Mouse (Mus musculus): Measurements from ENCODE around the gene Atg4c. TPM values are rescaled to one million over a fixed set of nuclear protein-coding genes. Genes with fewer than 3 reads are reported as not detected.

Atg4c gene
- polyA plus RNA-seq, 1 experiment from 2014 or later: 19.0 TPM

DNA sequence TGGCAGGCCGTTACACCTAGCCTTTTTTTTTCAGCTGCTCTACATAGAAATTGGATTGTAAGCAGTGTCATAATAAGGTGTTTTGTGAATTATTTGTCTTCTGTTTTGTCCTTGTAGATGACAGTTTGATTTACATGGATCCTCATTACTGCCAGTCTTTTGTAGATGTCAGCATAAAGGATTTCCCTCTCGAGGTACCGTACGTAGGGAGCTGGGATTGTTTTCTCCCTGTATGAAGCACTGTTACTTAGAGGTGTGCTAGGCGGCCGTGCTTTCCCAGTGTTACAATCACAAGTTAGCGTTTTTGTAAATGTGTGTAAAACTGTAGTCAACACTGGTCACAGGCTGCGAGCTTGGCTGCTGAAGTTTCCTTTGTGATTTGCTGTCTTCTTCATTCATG lies 35.6 kb downstream of the Atg4c start:
- no peaks in the 10 kb centered on the region for H3K4me1 ChIP-seq
- H3K36me3 ChIP-seq: peaks cover 16% of the 10 kb centered on the region; the same call in 1 of the 2 replicates
- no peaks in the 10 kb centered on the region for H3K9me3 ChIP-seq
- no peak overlapping the region for H3K9ac ChIP-seq
- H3K4me3 ChIP-seq: no peak overlapping the region
- ATAC-seq (ENCODE audit: low FRiP score, low read depth): no peak
- WGBS: 85% methylated on average over 8 of the region's 8 CpGs
- no peak overlapping the region for H3K27ac ChIP-seq
- H3K4me2 ChIP-seq (replicated peaks): no peak overlapping the region
- no peaks in the 10 kb centered on the region for H3K27me3 ChIP-seq (replicated peaks)

DNA sequence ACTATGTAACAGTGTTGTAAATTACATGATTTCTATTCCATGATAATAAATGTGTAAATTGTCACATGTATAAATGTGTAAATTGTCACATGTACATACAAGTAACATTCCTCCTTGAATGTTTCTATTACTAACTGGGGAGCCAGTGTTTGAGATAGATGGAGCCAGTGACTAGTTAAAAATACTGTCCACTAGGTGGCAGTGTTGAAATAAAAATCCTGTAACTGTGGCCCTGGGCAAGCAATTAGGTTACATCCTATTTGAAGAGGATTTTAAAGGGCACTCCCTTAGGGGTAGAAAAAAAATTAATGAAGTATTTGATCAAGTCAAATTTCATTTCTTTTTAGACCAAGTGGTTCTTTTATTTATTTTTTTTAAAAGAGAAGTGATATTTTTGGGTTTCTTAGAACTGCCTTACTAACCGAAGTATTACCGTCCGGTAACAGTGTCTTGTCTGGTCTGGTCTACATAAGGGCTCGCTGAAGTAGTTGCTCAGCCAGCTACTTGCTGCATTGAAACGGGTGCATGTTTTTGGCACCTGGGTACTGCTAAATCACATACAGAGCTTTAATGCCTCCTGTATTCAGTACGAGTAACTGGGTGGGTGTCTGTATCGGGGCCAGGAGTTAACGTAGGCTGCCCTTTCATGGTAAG lies 41.6 kb downstream of the Atg4c start:
- no peak overlapping the region for H3K9ac ChIP-seq
- ATAC-seq (ENCODE audit: low FRiP score, low read depth): peak; percentile 72; the same call in 1 of the 2 replicates
- no peak overlapping the region for H3K4me3 ChIP-seq
- H3K4me1 ChIP-seq: no peaks in the 10 kb centered on the region
- WGBS: 90% methylated on average over 8 of the region's 8 CpGs
- 0 out of 2 replicates have a peak, but pooled peaks cover 7% of the 10 kb centered on the region for H3K9me3 ChIP-seq
- no peak overlapping the region for H3K27ac ChIP-seq
- peaks cover 12% of the 10 kb centered on the region for H3K36me3 ChIP-seq
- no peak overlapping the region for H3K4me2 ChIP-seq (replicated peaks)
- H3K27me3 ChIP-seq (replicated peaks): no peaks in the 10 kb centered on the region

DNA sequence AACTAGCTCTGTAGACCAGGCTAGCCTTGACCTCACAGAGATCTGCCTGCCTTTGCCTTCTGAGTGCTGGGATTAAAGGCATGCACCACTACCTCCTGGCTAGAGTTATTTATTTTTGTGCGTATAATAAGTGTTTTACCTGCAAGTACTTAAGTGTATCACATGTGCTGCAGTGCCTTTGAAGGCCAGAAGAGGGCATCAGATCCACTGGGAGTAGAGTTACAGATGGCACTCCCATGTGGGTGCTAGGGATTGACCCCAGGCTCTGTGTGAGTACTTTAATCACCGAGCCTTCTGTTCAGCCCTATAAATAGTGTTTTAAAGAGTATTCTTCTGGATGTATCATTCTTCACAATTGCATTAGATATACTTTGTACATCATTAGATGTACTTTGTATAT lies 44.6 kb downstream of the Atg4c start:
- H3K36me3 ChIP-seq: peaks cover 12% of the 10 kb centered on the region
- WGBS: 91% methylated on average over 2 of the region's 2 CpGs
- no peaks in the 10 kb centered on the region for H3K4me1 ChIP-seq
- H3K4me2 ChIP-seq (replicated peaks): no peak overlapping the region
- H3K27ac ChIP-seq: no peak overlapping the region
- no peaks in the 10 kb centered on the region for H3K27me3 ChIP-seq (replicated peaks)
- no peak for ATAC-seq (ENCODE audit: low FRiP score, low read depth)
- H3K9ac ChIP-seq: no peak overlapping the region
- H3K4me3 ChIP-seq: no peak overlapping the region
- 0 out of 2 replicates have a peak, but pooled peaks cover 7% of the 10 kb centered on the region for H3K9me3 ChIP-seq

DNA sequence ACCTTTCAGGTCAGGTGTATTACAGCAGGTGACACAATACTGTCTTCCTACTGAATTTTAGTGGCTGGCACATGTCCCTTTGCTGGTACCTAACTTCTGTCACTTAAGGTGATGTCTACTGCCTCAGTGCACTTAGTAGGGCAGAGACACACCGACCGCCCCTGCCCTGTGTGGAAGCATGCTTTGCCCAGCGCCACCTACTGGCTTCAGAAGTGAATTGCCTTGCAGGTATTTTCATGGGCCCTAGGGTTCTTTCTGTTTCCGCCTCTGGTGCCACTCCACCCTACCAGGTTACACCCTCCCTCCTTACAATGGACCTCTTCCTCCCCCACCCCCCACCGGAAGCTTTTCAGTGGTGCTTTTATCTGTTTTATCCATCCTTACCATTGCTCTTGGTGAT lies 47.9 kb downstream of the Atg4c start:
- peaks cover 9% of the 10 kb centered on the region for H3K36me3 ChIP-seq
- no peaks in the 10 kb centered on the region for H3K27me3 ChIP-seq (replicated peaks)
- H3K4me3 ChIP-seq: no peak overlapping the region
- H3K9me3 ChIP-seq: 0 out of 2 replicates have a peak, but pooled peaks cover 7% of the 10 kb centered on the region
- WGBS: 53% methylated on average over 5 of the region's 5 CpGs
- no peaks in the 10 kb centered on the region for H3K4me1 ChIP-seq
- H3K9ac ChIP-seq: no peak overlapping the region
- H3K4me2 ChIP-seq (replicated peaks): no peak overlapping the region
- H3K27ac ChIP-seq: no peak overlapping the region
- ATAC-seq (ENCODE audit: low FRiP score, low read depth): no peak

DNA sequence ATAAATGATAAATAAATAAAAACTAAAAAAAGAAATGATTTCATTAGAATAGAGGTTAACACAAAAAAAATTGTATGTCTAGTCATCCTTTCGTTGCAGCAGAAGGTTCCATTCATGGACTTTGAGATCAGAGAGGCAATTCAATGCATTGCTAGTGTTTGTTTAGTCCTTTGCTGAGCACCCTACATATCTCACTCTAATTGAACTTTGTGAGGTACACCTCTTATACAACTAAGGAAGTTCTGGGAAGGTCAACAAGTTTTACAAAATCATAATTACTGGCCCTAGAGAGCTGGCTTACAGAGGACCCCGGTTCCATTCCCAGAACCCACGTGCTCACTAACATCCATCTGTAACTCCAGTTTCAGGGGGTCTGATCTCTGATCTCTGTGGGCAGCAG lies 55.6 kb downstream of the Atg4c start:
- H3K27me3 ChIP-seq (replicated peaks): no peaks in the 10 kb centered on the region
- H3K36me3 ChIP-seq: no peaks in the 10 kb centered on the region; the same call in 1 of the 2 replicates
- H3K4me3 ChIP-seq: no peak overlapping the region
- 98% methylated on average over 3 of the region's 3 CpGs for WGBS
- H3K9me3 ChIP-seq: no peaks in the 10 kb centered on the region
- no peak overlapping the region for H3K27ac ChIP-seq
- ATAC-seq (ENCODE audit: low FRiP score, low read depth): no peak
- H3K4me2 ChIP-seq (replicated peaks): no peak overlapping the region
- no peak overlapping the region for H3K9ac ChIP-seq
- no peaks in the 10 kb centered on the region for H3K4me1 ChIP-seq

DNA sequence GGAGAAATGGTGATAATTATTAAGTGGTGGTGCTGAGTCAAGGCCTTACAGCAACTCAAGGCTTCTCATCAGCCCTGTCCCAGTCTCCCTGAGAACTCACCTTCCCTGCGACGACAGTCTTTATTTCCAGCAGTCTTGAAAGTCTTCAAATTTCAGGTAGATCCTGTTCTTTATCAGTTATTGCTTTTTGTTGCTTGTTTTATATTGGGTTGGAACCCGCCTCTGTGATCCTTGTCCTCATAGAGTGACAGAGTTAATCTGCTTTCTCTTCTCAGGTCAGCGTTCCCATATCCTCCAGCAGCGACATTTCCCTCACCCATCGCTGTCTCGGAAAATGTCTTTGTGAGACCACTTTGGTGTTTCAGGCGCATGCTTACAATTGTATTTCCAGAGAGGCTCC lies 56.1 kb downstream of the Atg4c start:
- H3K4me3 ChIP-seq: no peak overlapping the region
- H3K27ac ChIP-seq: no peak overlapping the region
- H3K9ac ChIP-seq: no peak overlapping the region
- no peak for ATAC-seq (ENCODE audit: low FRiP score, low read depth)
- peaks cover 3% of the 10 kb centered on the region; the same call in 1 of the 2 replicates for H3K36me3 ChIP-seq
- no peak overlapping the region for H3K4me2 ChIP-seq (replicated peaks)
- 96% methylated on average over 8 of the region's 8 CpGs for WGBS
- no peaks in the 10 kb centered on the region for H3K4me1 ChIP-seq
- no peaks in the 10 kb centered on the region for H3K27me3 ChIP-seq (replicated peaks)
- H3K9me3 ChIP-seq: no peaks in the 10 kb centered on the region

DNA sequence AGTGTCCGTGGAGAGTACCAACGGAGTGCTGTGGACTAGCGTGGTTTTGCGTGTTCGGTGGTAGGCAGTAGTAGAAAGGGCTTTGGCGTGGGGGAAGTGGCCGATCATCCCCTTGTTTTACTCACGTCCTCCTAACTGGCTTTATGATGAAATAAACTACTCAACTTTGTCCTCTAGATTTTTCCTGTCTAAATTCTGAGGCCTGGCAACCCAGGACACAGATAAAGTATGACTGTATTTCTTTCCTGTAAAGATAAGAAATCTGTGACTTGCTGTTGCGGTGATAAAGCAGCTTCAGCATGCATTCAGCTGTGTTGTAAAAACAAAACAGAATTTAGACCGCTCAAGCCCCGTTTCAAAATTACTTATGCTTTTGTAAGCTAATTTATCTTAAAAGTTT lies 59.2 kb downstream of the Atg4c start:
- Histone ChIP-seq H3K27ac (no peak overlapping the region), H3K9ac (no peak overlapping the region), H3K36me3 (peaks cover 3% of the 10 kb centered on the region; the same call in 1 of the 2 replicates), H3K4me3 (no peak overlapping the region), H3K4me1 (no peaks in the 10 kb centered on the region), H3K4me2 (replicated peaks) (no peak overlapping the region), H3K27me3 (replicated peaks) (no peaks in the 10 kb centered on the region), H3K9me3 (no peaks in the 10 kb centered on the region)
- ATAC-seq (ENCODE audit: low FRiP score, low read depth): no peak
- WGBS: 96% methylated on average over 11 of the region's 11 CpGs

DNA sequence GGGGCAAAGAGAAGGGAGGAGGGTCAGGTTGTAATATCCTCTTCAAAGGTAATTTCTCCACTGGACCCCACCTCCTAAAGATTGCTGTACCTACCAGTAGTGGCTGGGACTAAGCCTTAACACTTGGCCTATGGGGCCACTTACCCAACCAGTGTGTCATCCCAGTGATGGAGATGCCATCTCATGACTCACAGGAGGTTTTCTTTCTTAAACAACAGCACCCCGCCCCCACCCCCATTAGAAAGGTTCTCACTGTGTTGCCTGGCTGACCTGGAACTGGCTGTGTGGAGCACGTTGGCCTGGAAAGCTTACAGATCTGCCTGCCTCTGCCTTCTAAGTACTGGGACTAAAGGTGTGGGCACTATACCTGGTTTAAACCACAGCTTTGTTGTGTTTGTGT lies 69.5 kb downstream of the Atg4c start:
- no peak overlapping the region for H3K4me2 ChIP-seq (replicated peaks)
- H3K9me3 ChIP-seq: no peaks in the 10 kb centered on the region
- ATAC-seq (ENCODE audit: low FRiP score, low read depth): no peak
- H3K36me3 ChIP-seq: no peaks in the 10 kb centered on the region
- 94% methylated on average over 2 of the region's 2 CpGs for WGBS
- H3K27me3 ChIP-seq (replicated peaks): no peaks in the 10 kb centered on the region
- H3K9ac ChIP-seq: no peak overlapping the region
- no peak overlapping the region for H3K4me3 ChIP-seq
- no peak overlapping the region for H3K27ac ChIP-seq
- no peaks in the 10 kb centered on the region for H3K4me1 ChIP-seq

DNA sequence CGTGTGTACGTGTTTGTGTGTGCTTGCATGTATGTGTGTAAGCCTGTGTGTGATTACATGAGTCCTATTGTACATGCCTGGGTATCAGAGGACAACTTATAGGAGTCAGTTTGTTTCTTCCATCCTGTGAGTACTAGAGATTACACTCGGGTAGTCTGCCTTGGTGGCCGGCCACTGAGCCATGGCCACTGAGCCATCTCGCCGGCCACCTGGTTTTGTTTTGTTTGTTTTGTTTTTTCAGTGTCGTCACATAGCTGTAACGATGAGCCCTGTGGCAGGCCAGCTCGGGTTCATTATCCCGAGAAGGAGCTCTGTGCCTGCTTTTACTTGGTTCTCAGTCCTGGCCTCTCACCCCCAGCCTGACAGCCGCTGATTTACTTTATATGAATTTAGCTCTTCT lies 69.9 kb downstream of the Atg4c start:
- no peaks in the 10 kb centered on the region for H3K9me3 ChIP-seq
- ATAC-seq (ENCODE audit: low FRiP score, low read depth): no peak

DNA sequence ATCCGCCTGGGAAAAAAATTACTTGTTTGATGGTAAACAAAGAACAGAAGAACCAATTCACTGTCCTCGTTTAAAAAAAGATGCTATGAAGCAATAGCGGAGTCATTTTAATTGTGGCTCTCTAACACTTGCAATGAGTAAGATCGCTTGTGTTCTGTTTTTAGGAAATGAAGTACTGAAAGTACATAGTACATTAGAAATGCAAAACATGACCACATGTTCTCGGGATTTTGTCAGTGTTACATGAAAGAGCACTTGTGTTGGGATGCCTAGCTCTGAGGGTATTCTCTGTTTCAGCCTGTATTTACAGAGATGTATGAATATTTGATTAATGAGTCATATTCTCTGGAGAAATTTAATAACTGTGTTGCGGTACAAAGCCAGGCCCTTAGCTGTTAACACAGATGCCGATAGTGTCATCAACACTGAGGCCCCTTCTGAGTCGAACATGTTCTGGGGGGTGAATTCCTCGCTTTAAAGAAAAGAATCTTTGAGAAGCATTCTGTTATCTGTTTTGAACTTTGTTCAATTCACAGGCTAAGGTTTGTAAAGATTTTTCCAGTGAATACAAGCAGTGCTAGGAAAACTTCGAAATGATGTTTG lies 73.2 kb downstream of the Atg4c start:
- H3K4me2 ChIP-seq (replicated peaks): no peak overlapping the region
- WGBS: 77% methylated on average over 10 of the region's 10 CpGs
- peaks cover 2% of the 10 kb centered on the region; the same call in 1 of the 2 replicates for H3K36me3 ChIP-seq
- H3K9ac ChIP-seq: no peak overlapping the region
- H3K27ac ChIP-seq: no peak overlapping the region
- no peak overlapping the region for H3K4me3 ChIP-seq
- no peaks in the 10 kb centered on the region for H3K9me3 ChIP-seq
- no peaks in the 10 kb centered on the region for H3K27me3 ChIP-seq (replicated peaks)
- ATAC-seq (ENCODE audit: low FRiP score, low read depth): no peak
- no peaks in the 10 kb centered on the region; the same call in 1 of the 2 replicates for H3K4me1 ChIP-seq

More for the DNA sequence above, 69.9 kb downstream of the Atg4c start:
- Histone ChIP-seq H3K4me2 (replicated peaks) (no peak overlapping the region), H3K9ac (no peak overlapping the region), H3K36me3 (no peaks in the 10 kb centered on the region), H3K27ac (no peak overlapping the region), H3K4me1 (no peaks in the 10 kb centered on the region), H3K4me3 (no peak overlapping the region), H3K27me3 (replicated peaks) (no peaks in the 10 kb centered on the region)
- WGBS: 82% methylated on average over 11 of the region's 11 CpGs

DNA sequence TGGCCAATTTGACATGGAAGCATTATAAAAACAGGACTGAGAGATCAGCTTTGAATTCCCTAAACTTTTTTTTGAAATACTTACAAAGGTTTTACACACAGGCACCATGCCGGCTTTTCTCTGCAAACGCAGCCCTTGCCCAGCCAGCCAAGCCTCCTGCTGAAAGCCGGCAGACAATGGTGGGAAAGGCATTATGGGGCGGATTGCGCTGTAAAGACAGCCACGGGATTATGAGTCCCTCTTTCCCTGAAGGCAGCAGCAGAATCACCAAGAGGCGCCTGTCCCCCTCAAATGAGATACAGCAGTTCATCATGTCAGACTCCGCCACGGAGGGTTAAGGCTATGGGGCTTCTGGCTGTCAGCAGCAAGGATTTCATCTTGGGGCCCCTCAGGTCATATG lies 79.1 kb downstream of the Atg4c start:
- no peaks in the 10 kb centered on the region for H3K27me3 ChIP-seq (replicated peaks)
- H3K27ac ChIP-seq: no peak overlapping the region
- 14% methylated on average over 9 of the region's 9 CpGs for WGBS
- ATAC-seq (ENCODE audit: low FRiP score, low read depth): peak; percentile 61
- H3K36me3 ChIP-seq: peaks cover 2% of the 10 kb centered on the region; the same call in 1 of the 2 replicates
- peak overlapping the region; percentile 3; the same call in 1 of the 2 replicates for H3K9ac ChIP-seq
- H3K4me3 ChIP-seq: no peak overlapping the region
- H3K4me2 ChIP-seq (replicated peaks): peak overlapping the region; percentile 43
- H3K9me3 ChIP-seq: no peaks in the 10 kb centered on the region
- H3K4me1 ChIP-seq: peaks cover 16% of the 10 kb centered on the region

DNA sequence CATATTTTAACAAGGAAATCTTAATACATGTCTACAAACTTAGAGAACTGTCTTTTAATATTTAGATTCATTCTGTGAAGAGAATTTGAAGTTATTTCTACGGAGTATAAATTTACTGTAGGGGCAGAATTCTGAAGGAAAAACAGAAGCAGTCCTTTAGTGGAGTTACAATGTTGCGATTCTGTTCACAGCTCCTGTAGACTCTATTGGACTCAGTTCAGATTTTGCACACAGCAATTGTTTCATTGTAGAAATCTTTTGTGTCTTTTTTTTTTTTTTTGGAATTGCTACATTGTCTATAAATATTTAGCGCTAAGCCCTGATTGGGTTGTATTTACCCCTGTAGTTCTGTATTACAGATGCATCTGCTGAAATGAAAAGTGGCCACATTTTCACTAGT lies 79.7 kb downstream of the Atg4c start:
- no peak overlapping the region for H3K9ac ChIP-seq
- H3K9me3 ChIP-seq: no peaks in the 10 kb centered on the region
- H3K36me3 ChIP-seq: peaks cover 2% of the 10 kb centered on the region; the same call in 1 of the 2 replicates
- peaks cover 16% of the 10 kb centered on the region for H3K4me1 ChIP-seq
- WGBS: 86% methylated on average over 3 of the region's 3 CpGs
- H3K27ac ChIP-seq: no peak overlapping the region
- no peak for ATAC-seq (ENCODE audit: low FRiP score, low read depth)
- H3K4me3 ChIP-seq: no peak overlapping the region
- no peak overlapping the region for H3K4me2 ChIP-seq (replicated peaks)
- no peaks in the 10 kb centered on the region for H3K27me3 ChIP-seq (replicated peaks)

Measured in neural tube, embryonic 12.5 days (tissue).